Mouse (Mus musculus): ENCODE results near the gene Fbxo46.
"Not testable (repeated sequence)": the region's sequence is repeated elsewhere in the genome, so short reads cannot be mapped to it uniquely, and the experiment has no call there.

Fbxo46 gene

GRCm38 (mm10) chr7:19136673-19137334 is 17.1 kb downstream of the Fbxo46 start:
- DNase-seq = no peak

- peak; percentile 71 to 74 for DNase-seq
Measured at GRCm38 (mm10) chr7:19137380-19137779, 17.7 kb downstream of the Fbxo46 start.

GRCm38 (mm10) chr7:19146793-19147192 is 27.1 kb downstream of the Fbxo46 start:
- no peak for DNase-seq

GRCm38 (mm10) chr7:19147497-19148045 is 27.9 kb downstream of the Fbxo46 start:
- DNase-seq = no peak

- no peak for DNase-seq
Measured at GRCm38 (mm10) chr7:19148180-19148874, 28.7 kb downstream of the Fbxo46 start.

- DNase-seq = peak; percentile 97 to 99
Measured at GRCm38 (mm10) chr7:19148875-19149541, 29.3 kb downstream of the Fbxo46 start, which contains the start of gene Qpctl. Gene Qpctl (minus strand): TSS chr7:19149291.

GRCm38 (mm10) chr7:19149626-19150025 is 30.0 kb downstream of the Fbxo46 start, which contains the start of gene Snrpd2:
Gene Snrpd2 (plus strand): TSS chr7:19149722.
- peak; percentile 100 for DNase-seq

GRCm38 (mm10) chr7:19151121-19151520 is 31.5 kb downstream of the Fbxo46 start:
- DNase-seq = not testable (repeated sequence)

- DNase-seq = peak; percentile 72 to 77
Measured at GRCm38 (mm10) chr7:19154796-19155195, 35.1 kb downstream of the Fbxo46 start.

GRCm38 (mm10) chr7:19155825-19156475 is 36.3 kb downstream of the Fbxo46 start:
- peak in 1 of 2 experiments; percentile 53 for DNase-seq

- DNase-seq = peak; percentile 97 to 98
Measured at GRCm38 (mm10) chr7:19157160-19157800, 37.6 kb downstream of the Fbxo46 start.

- no peak for DNase-seq
Measured at GRCm38 (mm10) chr7:19158601-19159000, 38.9 kb downstream of the Fbxo46 start.

GRCm38 (mm10) chr7:19159411-19159810 is 39.8 kb downstream of the Fbxo46 start:
- DNase-seq = no peak

GRCm38 (mm10) chr7:19160115-19160514 is 40.5 kb downstream of the Fbxo46 start:
- DNase-seq = peak; percentile 58

- DNase-seq = no peak
Measured at GRCm38 (mm10) chr7:19162928-19163327, 43.3 kb downstream of the Fbxo46 start.

GRCm38 (mm10) chr7:19163752-19164151 is 44.1 kb downstream of the Fbxo46 start:
- no peak for DNase-seq

- DNase-seq = peak in 1 of 2 experiments; percentile 31
Measured at GRCm38 (mm10) chr7:19164189-19164588, 44.5 kb downstream of the Fbxo46 start.

GRCm38 (mm10) chr7:19164978-19165377 is 45.3 kb downstream of the Fbxo46 start:
- DNase-seq = peak in 1 of 2 experiments; percentile 27

- DNase-seq = peak; percentile 56 to 67
Measured at GRCm38 (mm10) chr7:19165656-19166423, 46.2 kb downstream of the Fbxo46 start, which contains the start of gene Gipr. Gene Gipr (minus strand): TSS chr7:19166127.

GRCm38 (mm10) chr7:19166990-19167389 is 47.3 kb downstream of the Fbxo46 start:
- no peak for DNase-seq

- DNase-seq = no peak
Measured at GRCm38 (mm10) chr7:19169506-19169905, 49.8 kb downstream of the Fbxo46 start.

All from cerebellum, postnatal 10 days (tissue).